Mouse (Mus musculus): ENCODE measurements around the gene Zdhhc3. TPM values are rescaled to one million over a fixed set of nuclear protein-coding genes. Genes with fewer than 3 reads are reported as not detected.
A peak's percentile ranks its signal among the peaks of the same experiment; 100 is the strongest.

Gene Zdhhc3
- polyA plus RNA-seq, 1 experiment from 2014 or later = 93.5 TPM

DNA sequence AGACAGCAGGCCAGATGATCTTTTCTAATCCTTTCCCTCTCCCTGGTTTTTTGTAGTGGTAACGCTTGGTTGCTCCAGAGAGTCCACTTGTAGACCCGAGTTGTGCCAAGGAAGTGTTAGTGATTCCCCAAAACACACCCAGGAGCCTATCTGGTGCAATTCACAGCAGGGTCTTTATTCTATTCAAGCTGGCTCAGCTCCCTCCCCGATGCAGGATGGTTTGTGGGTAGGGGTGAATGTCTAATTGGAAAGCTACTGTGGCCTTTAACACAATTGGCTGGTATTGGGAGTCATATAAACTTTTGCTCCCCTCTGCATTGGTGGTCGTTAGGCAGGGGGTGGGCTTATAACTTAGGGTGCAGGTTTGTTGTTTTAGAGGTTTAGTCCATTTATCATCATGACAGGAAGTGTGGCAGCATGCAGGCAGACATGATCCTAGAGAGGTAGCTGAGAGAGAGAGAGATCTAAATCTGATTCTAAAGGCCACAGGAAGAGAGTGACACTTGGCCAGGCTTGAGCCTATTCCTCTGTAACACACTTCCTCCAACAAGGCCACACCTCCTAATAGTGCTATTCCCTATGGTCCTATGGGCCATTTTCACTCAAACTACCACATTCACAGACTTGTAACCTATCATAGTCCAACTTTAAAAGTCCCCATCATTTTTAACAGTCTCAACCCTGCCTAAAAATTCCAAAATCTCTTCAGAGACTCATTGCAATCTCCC lies 27.0 kb upstream of the Zdhhc3 start:
- H3K9ac ChIP-seq = no peak overlapping the region
- no peaks in the 10 kb centered on the region for H3K27me3 ChIP-seq
- no peak overlapping the region for H3K4me2 ChIP-seq
- H3K9me3 ChIP-seq = no peaks in the 10 kb centered on the region
- no peak overlapping the region for H3K4me3 ChIP-seq
- ATAC-seq (ENCODE audit: low FRiP score, low read depth) = no peak
- H3K36me3 ChIP-seq = peaks cover 46% of the 10 kb centered on the region
- H3K4me1 ChIP-seq (replicated peaks) = no peaks in the 10 kb centered on the region
- H3K27ac ChIP-seq (replicated peaks) = peak overlapping the region; percentile 35; the same call in 1 of the 2 replicates
- 83% methylated on average over 4 of the region's 4 CpGs for whole genome bisulfite sequencing

GRCm38 (mm10) chr9:123138891-123139474 lies 26.0 kb upstream of the Zdhhc3 start:
- peak overlapping the region; percentile 35 for H3K27ac ChIP-seq (replicated peaks)
- no peak overlapping the region for H3K4me3 ChIP-seq
- no peaks in the 10 kb centered on the region for H3K4me1 ChIP-seq (replicated peaks)
- H3K9me3 ChIP-seq = no peaks in the 10 kb centered on the region
- peaks cover 45% of the 10 kb centered on the region for H3K36me3 ChIP-seq
- H3K9ac ChIP-seq = no peak overlapping the region
- no peaks in the 10 kb centered on the region for H3K27me3 ChIP-seq
- peak; percentile 65; the same call in 1 of the 2 replicates for ATAC-seq (ENCODE audit: low FRiP score, low read depth)
- WGBS = 59% methylated on average over 5 of the region's 5 CpGs
- no peak overlapping the region for H3K4me2 ChIP-seq

DNA sequence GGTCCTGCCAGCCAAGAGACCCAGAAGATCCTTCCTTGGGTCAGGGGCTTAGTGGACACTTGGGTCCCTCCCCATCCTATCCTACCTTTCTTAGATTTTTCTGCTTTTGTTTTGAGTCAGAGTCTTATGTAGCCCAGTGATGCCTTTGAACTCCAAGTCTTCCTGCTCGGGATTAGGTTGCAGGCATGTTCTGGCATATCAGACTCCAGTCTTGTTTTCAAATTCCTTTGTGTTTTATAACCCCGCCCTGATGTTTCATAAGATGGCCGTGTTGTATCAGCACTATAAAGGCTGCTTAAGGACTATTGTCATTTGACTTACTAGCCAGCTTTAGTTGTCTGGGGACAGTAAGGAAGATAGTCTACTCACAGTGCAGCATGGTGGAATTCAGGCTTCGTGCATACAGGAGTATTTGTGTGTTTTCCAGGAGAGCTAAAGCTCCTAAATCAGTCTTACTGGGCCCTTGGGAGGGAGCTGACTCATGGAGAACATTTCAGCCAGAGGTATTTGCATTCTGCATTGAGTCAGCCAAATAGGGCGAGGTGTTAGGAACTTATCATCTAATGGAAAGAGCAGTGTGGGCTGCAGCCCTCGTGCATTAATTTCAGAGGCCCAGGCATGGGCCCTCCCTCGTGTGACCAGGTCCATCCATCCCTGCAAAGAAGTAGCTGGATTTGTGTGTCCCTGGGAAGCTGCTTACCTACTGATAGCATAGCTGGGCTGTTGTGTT lies 24.1 kb upstream of the Zdhhc3 start:
- no peaks in the 10 kb centered on the region for H3K27me3 ChIP-seq
- H3K9me3 ChIP-seq = no peaks in the 10 kb centered on the region
- H3K27ac ChIP-seq (replicated peaks) = no peak overlapping the region
- ATAC-seq (ENCODE audit: low FRiP score, low read depth) = no peak
- no peak overlapping the region for H3K4me2 ChIP-seq
- no peak overlapping the region for H3K9ac ChIP-seq
- no peaks in the 10 kb centered on the region for H3K4me1 ChIP-seq (replicated peaks)
- H3K4me3 ChIP-seq = no peak overlapping the region
- peaks cover 49% of the 10 kb centered on the region for H3K36me3 ChIP-seq
- WGBS = 92% methylated on average over 7 of the region's 7 CpGs

DNA sequence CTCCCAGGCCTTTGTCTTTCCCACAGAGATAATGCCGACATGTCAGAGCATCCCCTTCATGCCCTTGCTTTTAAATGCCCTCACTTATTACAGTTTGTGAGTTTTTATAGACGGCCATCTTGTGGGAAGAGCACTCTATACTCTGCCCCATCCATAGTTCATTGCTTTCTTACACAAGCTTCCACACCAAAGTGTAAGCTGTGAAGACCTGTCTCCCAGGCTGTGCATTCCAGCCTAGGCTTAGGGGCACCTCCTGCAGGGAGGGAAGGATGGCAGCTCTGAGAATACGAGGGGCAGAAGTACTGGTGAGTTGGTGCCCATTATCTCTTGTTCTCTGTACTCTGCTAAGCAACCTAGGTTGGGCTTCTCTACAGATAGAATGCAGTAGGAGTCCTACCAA lies 20.0 kb upstream of the Zdhhc3 start:
- 94% methylated on average over 3 of the region's 3 CpGs for WGBS
- H3K36me3 ChIP-seq = peaks cover 80% of the 10 kb centered on the region
- H3K4me3 ChIP-seq = no peak overlapping the region
- no peaks in the 10 kb centered on the region for H3K27me3 ChIP-seq
- H3K9ac ChIP-seq = no peak overlapping the region
- H3K4me2 ChIP-seq = no peak overlapping the region
- ATAC-seq (ENCODE audit: low FRiP score, low read depth) = no peak
- no peak overlapping the region for H3K27ac ChIP-seq (replicated peaks)
- no peaks in the 10 kb centered on the region for H3K9me3 ChIP-seq
- no peaks in the 10 kb centered on the region for H3K4me1 ChIP-seq (replicated peaks)

DNA sequence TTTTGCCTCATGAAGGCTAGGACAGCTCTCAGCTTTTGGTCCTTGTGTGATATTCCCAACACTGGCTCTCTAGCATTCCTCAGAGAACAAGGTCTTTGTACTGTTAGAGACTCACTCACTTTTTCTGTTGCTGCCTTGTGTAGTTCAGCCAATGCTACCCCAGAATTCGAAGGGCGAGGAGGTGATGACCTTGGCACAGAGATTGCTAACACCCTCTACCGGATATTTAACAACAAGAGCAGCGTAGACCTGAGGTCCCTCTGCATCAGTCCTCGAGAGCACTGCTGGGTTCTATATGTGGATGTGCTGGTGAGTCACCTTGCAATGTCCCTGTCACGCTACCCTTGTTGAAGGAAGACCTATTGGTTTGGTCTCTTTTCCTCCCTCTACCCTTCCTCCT lies 14.7 kb upstream of the Zdhhc3 start:
- no peak overlapping the region for H3K4me2 ChIP-seq
- H3K27ac ChIP-seq (replicated peaks) = no peak overlapping the region
- no peaks in the 10 kb centered on the region for H3K4me1 ChIP-seq (replicated peaks)
- WGBS = 98% methylated on average over 6 of the region's 6 CpGs
- H3K9me3 ChIP-seq = no peaks in the 10 kb centered on the region
- no peaks in the 10 kb centered on the region for H3K27me3 ChIP-seq
- no peak overlapping the region for H3K4me3 ChIP-seq
- H3K9ac ChIP-seq = no peak overlapping the region
- peaks cover 64% of the 10 kb centered on the region for H3K36me3 ChIP-seq
- no peak for ATAC-seq (ENCODE audit: low FRiP score, low read depth)

GRCm38 (mm10) chr9:123124413-123124981 lies 11.5 kb upstream of the Zdhhc3 start:
- H3K36me3 ChIP-seq = peaks cover 54% of the 10 kb centered on the region
- WGBS = 93% methylated on average over 2 of the region's 2 CpGs

GRCm38 (mm10) chr9:123123571-123124412 lies 10.8 kb upstream of the Zdhhc3 start:
- H3K27me3 ChIP-seq = no peaks in the 10 kb centered on the region
- no peaks in the 10 kb centered on the region for H3K4me1 ChIP-seq (replicated peaks)
- ATAC-seq (ENCODE audit: low FRiP score, low read depth) = no peak
- no peak overlapping the region for H3K4me2 ChIP-seq
- peaks cover 54% of the 10 kb centered on the region for H3K36me3 ChIP-seq
- H3K9ac ChIP-seq = no peak overlapping the region
- no peaks in the 10 kb centered on the region for H3K9me3 ChIP-seq
- WGBS = 94% methylated on average over 6 of the region's 6 CpGs
- no peak overlapping the region for H3K27ac ChIP-seq (replicated peaks)
- H3K4me3 ChIP-seq = no peak overlapping the region

More at GRCm38 (mm10) chr9:123124413-123124981, 11.5 kb upstream of the Zdhhc3 start:
- Histone ChIP-seq H3K9me3 (no peaks in the 10 kb centered on the region), H3K9ac (no peak overlapping the region), H3K27me3 (no peaks in the 10 kb centered on the region), H3K4me2 (no peak overlapping the region), H3K4me1 (replicated peaks) (no peaks in the 10 kb centered on the region), H3K4me3 (no peak overlapping the region), H3K27ac (replicated peaks) (no peak overlapping the region)
- ATAC-seq (ENCODE audit: low FRiP score, low read depth) = no peak

DNA sequence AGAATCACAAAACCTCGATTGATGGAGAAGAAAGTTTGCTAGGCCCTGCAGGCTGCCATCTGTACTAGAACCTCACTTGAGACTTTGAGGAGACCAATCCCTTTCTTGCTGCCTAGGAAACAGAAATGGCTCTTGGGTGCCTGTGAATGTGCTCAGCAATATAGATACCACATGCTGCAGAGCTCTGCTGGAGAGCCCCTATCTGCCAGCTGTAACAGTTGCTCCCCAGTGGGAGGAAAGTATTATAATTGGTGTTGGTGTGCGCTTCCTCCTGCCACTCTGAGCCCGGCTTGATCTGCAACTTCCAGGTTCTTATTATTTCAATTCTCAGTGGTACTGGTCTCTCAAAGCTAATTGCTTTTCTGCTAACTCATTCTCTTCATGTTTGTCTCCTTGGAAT lies 10.0 kb upstream of the Zdhhc3 start:
- Histone ChIP-seq H3K36me3 (peaks cover 50% of the 10 kb centered on the region), H3K4me2 (no peak overlapping the region), H3K27me3 (no peaks in the 10 kb centered on the region), H3K27ac (replicated peaks) (no peak overlapping the region), H3K4me1 (replicated peaks) (no peaks in the 10 kb centered on the region), H3K9me3 (no peaks in the 10 kb centered on the region), H3K9ac (no peak overlapping the region), H3K4me3 (no peak overlapping the region)
- 73% methylated on average over 3 of the region's 3 CpGs for WGBS
- no peak for ATAC-seq (ENCODE audit: low FRiP score, low read depth)

DNA sequence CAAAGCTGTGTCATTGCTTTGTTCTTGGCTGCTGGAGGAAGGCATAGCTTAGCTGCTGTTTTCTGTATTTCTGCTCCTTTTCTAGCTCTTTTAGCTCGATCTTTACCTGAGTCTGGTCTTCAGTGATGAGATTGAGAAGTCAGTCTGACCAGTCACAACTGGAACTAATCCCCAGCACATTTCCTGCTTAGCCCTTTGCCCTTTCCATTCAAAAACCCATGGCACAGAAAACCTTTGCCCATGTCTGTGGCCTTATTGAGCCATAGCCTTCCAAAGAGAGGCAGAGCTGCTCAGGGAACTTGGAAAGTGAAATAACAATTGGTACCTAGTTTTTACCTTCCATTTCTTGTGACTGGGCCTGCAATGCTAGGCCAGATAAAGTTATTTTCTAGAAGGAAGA lies 2.6 kb upstream of the Zdhhc3 start:
- no peaks in the 10 kb centered on the region for H3K27me3 ChIP-seq
- H3K36me3 ChIP-seq = peaks cover 24% of the 10 kb centered on the region
- peaks cover 20% of the 10 kb centered on the region for H3K4me1 ChIP-seq (replicated peaks)
- ATAC-seq (ENCODE audit: low FRiP score, low read depth) = no peak
- H3K27ac ChIP-seq (replicated peaks) = no peak overlapping the region
- H3K9ac ChIP-seq = no peak overlapping the region
- no peaks in the 10 kb centered on the region for H3K9me3 ChIP-seq
- 100% methylated on average over 1 of the region's 1 CpGs for WGBS
- no peak overlapping the region for H3K4me3 ChIP-seq
- no peak overlapping the region for H3K4me2 ChIP-seq

DNA sequence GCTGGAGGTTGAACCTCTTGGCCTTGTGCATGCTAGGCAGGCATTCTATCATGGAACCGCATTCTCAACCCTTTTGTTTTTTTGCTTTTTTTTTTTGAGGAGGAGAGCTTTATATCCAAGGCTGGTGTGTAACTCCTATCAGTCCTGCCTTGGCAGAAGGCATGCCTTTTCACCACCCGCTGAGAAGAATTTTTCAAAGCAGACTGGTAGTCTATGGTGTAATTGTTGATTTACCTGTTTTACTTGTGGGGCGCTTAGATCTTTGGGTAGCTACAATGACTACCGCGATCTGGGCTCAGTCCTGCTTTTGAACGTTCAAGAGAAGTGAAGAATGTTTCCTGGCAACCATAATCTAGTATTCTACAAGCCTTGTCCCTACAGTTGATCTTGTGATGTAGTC lies 926 bp upstream of the Zdhhc3 start:
- Histone ChIP-seq H3K4me2 (peak overlapping the region; percentile 94), H3K36me3 (peaks cover 7% of the 10 kb centered on the region), H3K27me3 (no peaks in the 10 kb centered on the region), H3K9ac (peak overlapping the region; percentile 93), H3K27ac (replicated peaks) (peak overlapping the region; percentile 94), H3K4me3 (peak overlapping the region; percentile 75), H3K9me3 (no peaks in the 10 kb centered on the region), H3K4me1 (replicated peaks) (peaks cover 20% of the 10 kb centered on the region)
- no peak for ATAC-seq (ENCODE audit: low FRiP score, low read depth)
- WGBS = 68% methylated on average over 6 of the region's 6 CpGs

GRCm38 (mm10) chr9:123111751-123112221 lies 1.2 kb downstream of the Zdhhc3 start:
- Histone ChIP-seq H3K4me3 (peak overlapping the region; percentile 75), H3K36me3 (no peaks in the 10 kb centered on the region), H3K27me3 (no peaks in the 10 kb centered on the region), H3K4me1 (replicated peaks) (peaks cover 20% of the 10 kb centered on the region), H3K9ac (peak overlapping the region; percentile 93), H3K9me3 (no peaks in the 10 kb centered on the region), H3K27ac (replicated peaks) (no peak overlapping the region), H3K4me2 (peak overlapping the region; percentile 94)
- WGBS = 68% methylated on average over 8 of the region's 8 CpGs
- ATAC-seq (ENCODE audit: low FRiP score, low read depth) = no peak

All from hindbrain, embryonic 15.5 days (tissue).